Mouse (Mus musculus) lung, postnatal 0 days (tissue): ENCODE results near the gene Gm648.
"Not testable (repeated sequence)": the region's sequence is repeated elsewhere in the genome, so short reads cannot be mapped to it uniquely, and the experiment has no call there.

Experiments used
- CTCF ChIP-seq: IDR thresholded peaks from 2 replicates; pipeline ENCODE4 v1.5.1; 2016; ENCODE audit warnings: antibody characterized with exemption, mild to moderate bottlenecking
- EP300 ChIP-seq: IDR thresholded peaks from 2 replicates; pipeline ENCODE4 v1.6.1; 2016; ENCODE audit warnings: antibody characterized with exemption, mild to moderate bottlenecking, control low read depth

GRCm38 (mm10) chrX:56524442-56524841, 25.0 kb downstream of the Gm648 start, which contains the start of gene Gm10477:
- TF ChIP-seq CTCF, EP300: not testable (repeated sequence)
